Mouse (Mus musculus): Measurements from ENCODE around the gene Ugt3a1.

GRCm38 (mm10) chr15:9279596-9279995 is 2.9 kb downstream of the Ugt3a1 start:
- TF ChIP-seq ZMIZ1 (IDR thresholded peaks at IDR 0.05; ENCODE audit: low read depth, low read length) (no peak), CTCF (IDR thresholded peaks at IDR 0.05 in 2 of 3, conservative IDR thresholded peaks at IDR 0.05 in 1 of 3; ENCODE audit: control insufficient read depth in 1 of 3, insufficient read depth in 1 of 3, low read depth in 2 of 3, low read length in 3 of 3, poor library complexity in 1 of 3, severe bottlenecking in 1 of 3) (no peak), EP300 (IDR thresholded peaks at IDR 0.05; ENCODE audit: low read depth in 1 of 2, low read length in 2 of 2) (no peak), SMC3 (IDR thresholded peaks at IDR 0.05; ENCODE audit: low read depth, low read length) (no peak), TBP (IDR thresholded peaks at IDR 0.05; ENCODE audit: low read depth, low read length) (no peak), ZNF384 (IDR thresholded peaks at IDR 0.05; ENCODE audit: low read depth, low read length) (no peak), GATA1 (IDR thresholded peaks at IDR 0.05; ENCODE audit: low read depth, low read length) (no peak), POLR2A (IDR thresholded peaks at IDR 0.05; ENCODE audit: control insufficient read depth in 1 of 2, insufficient read depth in 1 of 2, low read depth in 1 of 2, low read length in 2 of 2, poor library complexity in 1 of 2) (no peak), SIN3A (IDR thresholded peaks at IDR 0.05; ENCODE audit: low read length) (no peak), JUND (IDR thresholded peaks at IDR 0.05; ENCODE audit: low read depth, low read length) (no peak), HCFC1 (IDR thresholded peaks at IDR 0.05; ENCODE audit: low read depth, low read length) (no peak), RCOR1 (IDR thresholded peaks at IDR 0.05; ENCODE audit: low read depth, low read length) (no peak), POLR2AphosphoS5 (IDR thresholded peaks at IDR 0.05; ENCODE audit: borderline replicate concordance, low read depth, low read length) (no peak)

Measured in MEL (cell line).